Comparison of ENCODE assay signal across 13 mouse cellular contexts in genomic region chr12:106829323-106829722, GRCm38 (mm10).
DNase-seq lines count a peak whose midpoint lies in the region; ATAC-seq lines count a peak whose summit lies in the region.
"Had no signal": no experiment of that assay in that cellular context is flagged by ENCODE, and none has a peak within 500 bp of the region (broad histone marks: within the 10 kb centered on the region; RNA-seq: fewer than 3 reads in every experiment).

No protein-coding gene starts in this region.

- DNase-seq in embryo, embryonic 11 days: peak; percentile 50
- DNase-seq in embryo, embryonic 10 days (ENCODE audit: low spot score): no peak
- no peak for DNase-seq in kidney, postnatal 25 days
- peak; percentile 39 for DNase-seq in forebrain, embryonic 14.5 days (ENCODE audit: low spot score)
- DNase-seq in cerebellum, adult 9-10 months: no peak
- DNase-seq: cerebellum, postnatal 10 days; lung, postnatal 4 days had no signal

- H3K4me3 ChIP-seq in kidney, embryonic 14.5 days (ENCODE audit: low read length): no peak overlapping the region
- H3K4me3 ChIP-seq in forebrain, embryonic 14.5 days (ENCODE audit: low read depth, low read length): no peak overlapping the region
- no peak overlapping the region for H3K4me3 ChIP-seq in midbrain, embryonic 16.5 days (ENCODE audit: low read depth, low read length)
- H3K4me3 ChIP-seq: erythroblast, embryonic 14.5 days; left cerebral cortex, adult 2 months had no signal

- peak; percentile 4; the same call in 1 of the 2 replicates for ATAC-seq in kidney, embryonic 14.5 days (ENCODE audit: low FRiP score, low TSS enrichment)
- ATAC-seq in forebrain, embryonic 14.5 days: no peak
- ATAC-seq in midbrain, embryonic 16.5 days: peak; percentile 42; the same call in 1 of the 2 replicates
- no peak for ATAC-seq in CD4-positive, CD25-positive, alpha-beta regulatory T cell, adult 4 months

- H3K4me2 ChIP-seq in kidney, embryonic 14.5 days (replicated peaks; ENCODE audit: low read depth, low read length): no peak overlapping the region
- no peak overlapping the region for H3K4me2 ChIP-seq in forebrain, embryonic 14.5 days (ENCODE audit: low read length)
- no peak overlapping the region for H3K4me2 ChIP-seq in midbrain, embryonic 16.5 days (ENCODE audit: low read length)

- H3K4me1 ChIP-seq in kidney, embryonic 14.5 days (ENCODE audit: control insufficient read depth, insufficient read depth, low read length): 0 out of 2 replicates have a peak, but pooled peaks cover 7% of the 10 kb centered on the region
- no peaks in the 10 kb centered on the region; the same call in 1 of the 2 replicates for H3K4me1 ChIP-seq in forebrain, embryonic 14.5 days (ENCODE audit: control insufficient read depth, insufficient read depth, low read length)
- H3K4me1 ChIP-seq in midbrain, embryonic 16.5 days (ENCODE audit: control insufficient read depth, insufficient read depth, low read length): peaks cover 12% of the 10 kb centered on the region

- no peak overlapping the region for H3K27ac ChIP-seq in kidney, embryonic 14.5 days (ENCODE audit: low read depth, low read length)
- no peak overlapping the region for H3K27ac ChIP-seq in forebrain, embryonic 14.5 days (ENCODE audit: low read depth, low read length)
- peak overlapping the region; percentile 24; the same call in 1 of the 2 replicates for H3K27ac ChIP-seq in midbrain, embryonic 16.5 days (ENCODE audit: low read length)
- H3K27ac ChIP-seq: left cerebral cortex, adult 2 months; liver, embryonic 14.5 days had no signal

- H3K36me3 ChIP-seq in kidney, embryonic 14.5 days (ENCODE audit: control insufficient read depth, insufficient read depth, low read length): no peaks in the 10 kb centered on the region
- H3K36me3 ChIP-seq in forebrain, embryonic 14.5 days (ENCODE audit: control insufficient read depth, insufficient read depth, low read length): no peaks in the 10 kb centered on the region
- H3K36me3 ChIP-seq in midbrain, embryonic 16.5 days (ENCODE audit: control insufficient read depth, insufficient read depth, low read length): no peaks in the 10 kb centered on the region

- no peak overlapping the region for H3K9ac ChIP-seq in kidney, embryonic 14.5 days (ENCODE audit: low read depth, low read length)
- H3K9ac ChIP-seq in forebrain, embryonic 14.5 days (ENCODE audit: low read length): no peak overlapping the region
- no peak overlapping the region for H3K9ac ChIP-seq in midbrain, embryonic 16.5 days (ENCODE audit: low read depth, low read length)
- H3K9ac ChIP-seq: liver, embryonic 14.5 days had no signal

- H3K27me3 ChIP-seq in kidney, embryonic 14.5 days (ENCODE audit: control insufficient read depth, insufficient read depth, low read length): no peaks in the 10 kb centered on the region
- H3K27me3 ChIP-seq in forebrain, embryonic 14.5 days (replicated peaks; ENCODE audit: control insufficient read depth, insufficient read depth, low read length): no peaks in the 10 kb centered on the region
- no peaks in the 10 kb centered on the region for H3K27me3 ChIP-seq in midbrain, embryonic 16.5 days (ENCODE audit: control insufficient read depth, insufficient read depth, low read depth, low read length)

- 16% methylated on average over 9 of the region's 9 CpGs for WGBS in kidney, embryonic 14.5 days
- 7% methylated on average over 9 of the region's 9 CpGs for WGBS in forebrain, embryonic 14.5 days
- 7% methylated on average over 9 of the region's 9 CpGs for WGBS in midbrain, embryonic 16.5 days

- no peaks in the 10 kb centered on the region for H3K9me3 ChIP-seq in kidney, embryonic 14.5 days (ENCODE audit: control insufficient read depth, low read length)
- H3K9me3 ChIP-seq in forebrain, embryonic 14.5 days (replicated peaks; ENCODE audit: control insufficient read depth, low read length): no peaks in the 10 kb centered on the region
- no peaks in the 10 kb centered on the region for H3K9me3 ChIP-seq in midbrain, embryonic 16.5 days (replicated peaks; ENCODE audit: control insufficient read depth, low read length, poor library complexity, severe bottlenecking)

Comparison
In these comparisons a context has a peak if more than half of its experiments do, and no peak if none do; other contexts are left out.
1. DNase-seq: peak in embryo, embryonic 11 days (single experiment) and forebrain, embryonic 14.5 days (single experiment); none in embryo, embryonic 10 days (single experiment), kidney, postnatal 25 days (0 of 2) and cerebellum, adult 9-10 months (single experiment).
2. ATAC-seq: peak in kidney, embryonic 14.5 days (single experiment) and midbrain, embryonic 16.5 days (single experiment); none in forebrain, embryonic 14.5 days (single experiment) and CD4-positive, CD25-positive, alpha-beta regulatory T cell, adult 4 months (single experiment).